Mouse (Mus musculus): ENCODE measurements around the gene Incenp. TPM values are rescaled to one million over a fixed set of nuclear protein-coding genes. Genes with fewer than 3 reads are reported as not detected.
"Not testable (repeated sequence)": the region's sequence is repeated elsewhere in the genome, so short reads cannot be mapped to it uniquely, and the experiment has no call there.

Incenp gene
- polyA plus RNA-seq, 1 experiment from 2014 or later = 169 TPM

DNA sequence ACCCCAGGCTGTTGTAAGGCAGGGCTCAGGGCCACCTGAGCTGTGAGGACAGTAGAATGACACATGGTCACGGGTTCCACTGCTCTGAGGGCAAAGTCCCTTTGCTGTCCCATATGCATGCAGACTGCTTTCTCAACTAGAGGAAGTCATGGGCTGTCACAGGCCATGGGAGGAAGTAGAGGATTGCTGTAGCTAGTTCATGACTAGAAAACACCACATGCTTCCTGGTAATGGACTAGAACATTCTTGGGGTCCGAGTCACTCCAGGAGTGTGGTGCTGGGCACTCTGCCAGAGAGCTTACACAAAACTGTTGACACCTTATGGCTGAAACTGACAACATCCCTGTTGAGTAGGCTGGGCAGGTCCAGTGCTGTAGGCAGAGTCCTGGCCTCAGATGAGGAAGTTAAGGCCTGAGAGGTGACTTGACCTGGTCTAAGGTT is 31.8 kb upstream of the Incenp start:
- not testable (repeated sequence) for H3K4me3 ChIP-seq; DNase-seq (ENCODE audit: extremely low spot score, low spot score); H3K27me3 ChIP-seq (ENCODE audit: poor library complexity, severe bottlenecking); H3K4me1 ChIP-seq; H3K36me3 ChIP-seq (replicated peaks); H3K27ac ChIP-seq; H3K9me3 ChIP-seq
- WGBS = 89% methylated on average over 2 of the region's 2 CpGs

DNA sequence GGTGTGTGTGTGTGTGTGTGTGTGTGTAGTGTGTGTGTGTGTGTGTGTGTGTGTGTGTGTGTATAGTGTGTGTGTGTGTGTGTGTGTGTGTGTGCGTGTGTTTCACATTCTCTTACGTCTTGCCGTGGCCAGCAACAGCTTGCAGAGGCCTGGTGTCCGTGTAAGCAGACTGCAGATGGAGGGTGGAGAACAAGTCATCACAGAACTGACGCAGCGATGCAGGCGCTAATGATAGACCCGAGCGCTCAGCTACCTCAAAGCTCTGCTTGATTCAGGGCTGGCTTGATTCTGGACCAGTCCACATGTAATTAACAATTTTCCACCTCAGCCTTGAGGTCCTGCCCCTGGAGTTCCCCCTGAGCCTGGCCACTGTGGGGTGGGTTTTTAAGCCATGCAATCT is 28.7 kb upstream of the Incenp start:
- 88% methylated on average over 9 of the region's 9 CpGs for WGBS
- no peaks in the 10 kb centered on the region for H3K9me3 ChIP-seq
- H3K4me1 ChIP-seq = peaks cover 18% of the 10 kb centered on the region
- no peak overlapping the region for H3K4me3 ChIP-seq
- no peaks in the 10 kb centered on the region for H3K36me3 ChIP-seq (replicated peaks)
- no peak for DNase-seq (ENCODE audit: extremely low spot score, low spot score)
- H3K27me3 ChIP-seq (ENCODE audit: poor library complexity, severe bottlenecking) = no peaks in the 10 kb centered on the region
- no peak overlapping the region for H3K27ac ChIP-seq

DNA sequence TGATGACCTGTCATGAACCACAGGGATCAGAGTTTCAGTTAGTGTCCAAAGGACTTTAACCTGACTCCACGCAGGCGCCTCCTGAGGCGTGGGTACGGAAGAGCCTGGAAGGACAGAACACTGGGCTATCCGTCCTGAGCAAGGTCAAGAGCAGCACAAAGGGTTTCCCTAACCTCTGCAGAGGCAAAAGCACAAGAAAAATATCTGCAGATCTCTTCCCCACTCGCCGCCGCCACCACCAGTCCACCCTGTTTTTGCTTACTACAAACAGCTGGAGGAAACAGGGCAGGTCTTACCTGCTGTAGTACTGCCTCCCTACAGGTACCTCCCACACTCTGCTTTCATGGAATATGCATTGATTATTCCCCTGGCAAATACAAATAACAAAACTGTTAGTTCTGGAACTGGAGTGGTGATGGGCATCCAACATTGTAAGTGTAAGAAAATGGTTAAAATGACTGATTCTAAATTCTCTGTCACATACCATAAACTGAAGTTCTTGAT is 25.5 kb upstream of the Incenp start:
- H3K27ac ChIP-seq = no peak overlapping the region
- no peak overlapping the region for H3K4me3 ChIP-seq
- 79% methylated on average over 8 of the region's 8 CpGs for WGBS
- peaks cover 41% of the 10 kb centered on the region for H3K4me1 ChIP-seq
- H3K36me3 ChIP-seq (replicated peaks) = no peaks in the 10 kb centered on the region
- H3K27me3 ChIP-seq (ENCODE audit: poor library complexity, severe bottlenecking) = no peaks in the 10 kb centered on the region
- no peaks in the 10 kb centered on the region for H3K9me3 ChIP-seq
- DNase-seq (ENCODE audit: extremely low spot score, low spot score) = no peak

DNA sequence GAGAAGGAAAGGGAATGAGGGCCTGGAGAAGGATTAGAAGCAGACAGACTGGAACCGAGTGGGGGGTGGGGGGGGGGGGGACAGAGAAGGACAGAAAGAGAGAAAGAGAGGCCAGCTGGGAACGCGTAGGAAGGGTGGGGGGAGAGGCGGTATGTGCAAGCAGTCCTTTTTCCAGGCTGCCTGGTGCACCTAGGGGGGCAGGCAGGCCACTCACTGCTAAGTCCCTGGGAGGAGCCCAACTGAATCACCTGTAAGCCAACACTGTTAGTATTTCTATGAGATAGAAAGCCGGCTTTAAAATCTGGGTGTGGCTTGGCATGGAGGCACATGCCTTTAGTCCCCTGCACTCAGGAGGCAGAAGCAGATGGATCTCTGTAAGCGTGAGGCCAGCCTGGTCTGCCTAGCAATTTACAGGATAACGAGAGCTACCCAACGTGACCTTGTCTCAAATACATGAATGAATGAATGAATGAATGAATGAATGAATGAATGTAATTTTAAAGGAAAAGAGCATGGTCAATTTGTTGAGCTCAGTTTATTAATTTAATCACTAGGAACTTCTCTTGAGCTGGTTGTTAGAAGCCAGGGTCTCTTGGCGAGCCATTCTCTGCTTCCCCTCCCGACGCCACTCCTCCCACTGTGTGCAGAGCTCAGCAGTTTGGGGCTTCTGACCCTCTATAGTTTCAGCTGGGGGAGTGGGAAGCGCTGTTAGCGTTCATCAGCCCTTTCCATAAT is 24.9 kb upstream of the Incenp start:
- Histone ChIP-seq H3K4me1 (peaks cover 41% of the 10 kb centered on the region), H3K9me3 (no peaks in the 10 kb centered on the region), H3K36me3 (replicated peaks) (no peaks in the 10 kb centered on the region), H3K4me3 (no peak overlapping the region), H3K27ac (0 out of 2 replicates have a peak overlapping the region, but pooled peaks have one; percentile 11), H3K27me3 (ENCODE audit: poor library complexity, severe bottlenecking) (no peaks in the 10 kb centered on the region)
- WGBS = 55% methylated on average over 13 of the region's 13 CpGs
- no peak for DNase-seq (ENCODE audit: extremely low spot score, low spot score)

DNA sequence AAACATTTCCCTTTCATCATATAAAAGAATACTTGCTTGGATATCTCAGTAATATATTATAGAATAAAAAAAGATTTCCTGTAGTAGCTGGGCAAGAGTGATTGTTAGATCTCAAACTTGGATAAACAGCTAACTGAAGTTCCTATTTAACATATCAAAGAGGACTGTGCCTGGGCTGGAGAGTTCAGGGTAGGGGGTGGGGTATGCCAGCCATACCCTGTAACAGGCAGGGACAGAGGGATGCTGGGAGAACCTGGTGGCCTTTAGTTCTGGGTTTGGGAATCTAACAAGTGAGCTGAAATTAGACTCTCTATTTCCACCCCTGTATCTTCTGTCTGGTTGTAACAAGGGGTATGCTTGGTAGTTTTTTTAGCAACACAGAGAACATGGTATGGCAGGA is 23.7 kb upstream of the Incenp start:
- no peaks in the 10 kb centered on the region for H3K9me3 ChIP-seq
- no peaks in the 10 kb centered on the region for H3K27me3 ChIP-seq (ENCODE audit: poor library complexity, severe bottlenecking)
- H3K4me1 ChIP-seq = peaks cover 41% of the 10 kb centered on the region
- no peak overlapping the region for H3K4me3 ChIP-seq
- H3K36me3 ChIP-seq (replicated peaks) = no peaks in the 10 kb centered on the region
- DNase-seq (ENCODE audit: extremely low spot score, low spot score) = no peak
- H3K27ac ChIP-seq = peak overlapping the region; percentile 63; the same call in 1 of the 2 replicates

DNA sequence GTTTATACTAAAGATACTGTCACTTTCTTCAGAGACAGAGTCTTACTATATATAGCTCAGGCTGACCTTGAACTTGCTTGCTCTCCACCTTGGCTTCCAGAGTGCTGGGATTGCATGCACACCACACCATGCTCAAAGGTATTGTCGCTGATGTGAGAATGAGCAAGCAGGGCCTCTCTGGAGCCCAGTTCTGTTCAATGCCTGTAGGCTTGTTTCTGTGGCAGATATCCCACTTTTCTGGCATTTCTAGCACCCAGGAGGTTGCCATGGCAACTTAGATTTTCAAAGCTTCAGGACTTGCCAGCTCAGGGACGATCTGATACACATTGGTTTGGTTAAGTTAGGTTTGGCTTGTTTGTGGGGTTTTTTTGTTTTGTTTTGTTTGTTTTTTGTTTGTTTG is 22.9 kb upstream of the Incenp start:
- Histone ChIP-seq H3K36me3 (replicated peaks) (no peaks in the 10 kb centered on the region), H3K27ac (no peak overlapping the region), H3K27me3 (ENCODE audit: poor library complexity, severe bottlenecking) (no peaks in the 10 kb centered on the region), H3K9me3 (no peaks in the 10 kb centered on the region), H3K4me3 (no peak overlapping the region), H3K4me1 (peaks cover 41% of the 10 kb centered on the region)
- DNase-seq (ENCODE audit: extremely low spot score, low spot score) = no peak
- 40% methylated on average over 2 of the region's 2 CpGs for WGBS

DNA sequence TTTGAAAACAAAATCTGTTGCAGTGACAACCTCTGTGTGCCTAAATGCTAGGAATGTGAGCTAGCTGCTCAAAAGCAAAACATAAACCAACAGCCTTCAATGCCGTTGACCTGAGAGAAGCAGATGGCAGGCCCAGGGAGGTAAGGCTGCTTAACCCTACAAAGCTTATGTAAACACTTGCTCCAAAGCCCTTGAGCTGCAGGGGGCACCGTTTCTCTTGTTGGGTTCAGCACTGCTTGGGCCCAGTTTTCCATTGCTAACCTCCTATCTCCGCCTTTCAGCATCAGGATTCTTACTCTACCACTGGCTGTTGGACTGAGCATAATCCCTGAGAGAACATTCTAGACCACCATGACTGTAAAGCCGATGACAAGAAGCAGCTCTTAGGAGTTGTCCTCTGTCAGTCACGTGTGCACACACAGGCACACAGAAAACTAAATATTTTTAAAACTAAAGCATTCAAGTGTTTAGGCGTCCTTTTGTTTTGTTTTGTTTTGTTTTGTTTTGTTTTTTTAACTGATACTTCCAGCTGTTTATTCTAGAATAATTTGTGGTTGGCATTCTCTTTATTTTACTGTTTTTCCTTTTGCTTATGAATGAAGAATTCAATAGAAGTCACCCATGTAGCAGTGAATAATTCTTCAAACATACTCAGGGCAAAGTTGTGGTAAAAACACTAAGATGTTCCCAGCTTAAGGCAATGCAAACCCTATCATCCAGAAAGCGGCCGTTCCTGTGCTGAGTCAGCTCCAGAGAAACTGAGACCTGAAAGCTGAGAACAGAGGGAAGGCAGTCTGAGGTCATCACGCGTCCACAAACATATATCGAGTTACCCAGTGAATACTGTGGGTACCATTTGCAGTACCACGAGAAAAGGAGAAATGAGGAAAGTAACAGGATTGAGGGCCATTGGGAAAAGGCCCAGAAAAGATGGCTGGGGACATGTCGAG is 21.8 kb upstream of the Incenp start:
- H3K4me3 ChIP-seq = no peak overlapping the region
- H3K36me3 ChIP-seq (replicated peaks) = no peaks in the 10 kb centered on the region
- DNase-seq (ENCODE audit: extremely low spot score, low spot score) = no peak
- H3K9me3 ChIP-seq = no peaks in the 10 kb centered on the region
- H3K27me3 ChIP-seq (ENCODE audit: poor library complexity, severe bottlenecking) = no peaks in the 10 kb centered on the region
- no peak overlapping the region for H3K27ac ChIP-seq
- H3K4me1 ChIP-seq = peaks cover 41% of the 10 kb centered on the region
- WGBS = 60% methylated on average over 13 of the region's 13 CpGs

DNA sequence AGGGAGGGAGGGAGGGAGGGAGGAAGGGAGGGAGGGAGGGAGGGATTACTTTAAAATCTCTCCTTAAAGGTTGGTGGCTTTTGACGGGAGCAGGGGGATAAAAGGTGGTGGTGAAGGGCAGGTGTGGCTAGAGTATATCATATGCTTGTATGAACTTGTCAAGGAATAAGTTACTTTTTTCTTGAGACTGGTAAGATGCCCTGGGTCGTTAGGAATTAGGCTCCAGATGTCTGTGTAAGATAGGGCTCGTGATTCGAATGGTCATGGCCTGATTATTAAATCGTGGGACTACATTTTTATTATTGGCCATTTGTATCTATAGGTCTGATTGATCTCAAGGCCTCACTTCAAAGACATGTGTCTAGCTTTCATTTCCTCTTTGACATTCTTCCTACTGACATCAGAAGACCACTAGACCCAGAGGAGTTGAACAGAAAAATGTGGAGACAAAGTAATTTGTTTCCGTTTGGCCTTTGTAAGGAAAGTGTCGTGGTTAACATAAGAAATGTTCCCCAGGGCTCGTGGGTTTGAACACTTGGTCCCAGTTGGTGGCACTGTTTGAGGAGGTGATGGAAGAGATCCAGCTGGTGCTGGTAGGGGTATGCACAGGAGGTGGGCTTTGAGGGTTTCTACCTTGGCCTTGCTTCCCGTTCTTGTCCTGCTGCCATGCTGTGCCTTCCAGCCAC is 19.0 kb upstream of the Incenp start:
- DNase-seq (ENCODE audit: extremely low spot score, low spot score) = no peak
- Histone ChIP-seq H3K4me3 (no peak overlapping the region), H3K36me3 (replicated peaks) (no peaks in the 10 kb centered on the region), H3K4me1 (peaks cover 26% of the 10 kb centered on the region), H3K9me3 (no peaks in the 10 kb centered on the region), H3K27me3 (ENCODE audit: poor library complexity, severe bottlenecking) (no peaks in the 10 kb centered on the region), H3K27ac (no peak overlapping the region)
- 72% methylated on average over 9 of the region's 9 CpGs for WGBS

DNA sequence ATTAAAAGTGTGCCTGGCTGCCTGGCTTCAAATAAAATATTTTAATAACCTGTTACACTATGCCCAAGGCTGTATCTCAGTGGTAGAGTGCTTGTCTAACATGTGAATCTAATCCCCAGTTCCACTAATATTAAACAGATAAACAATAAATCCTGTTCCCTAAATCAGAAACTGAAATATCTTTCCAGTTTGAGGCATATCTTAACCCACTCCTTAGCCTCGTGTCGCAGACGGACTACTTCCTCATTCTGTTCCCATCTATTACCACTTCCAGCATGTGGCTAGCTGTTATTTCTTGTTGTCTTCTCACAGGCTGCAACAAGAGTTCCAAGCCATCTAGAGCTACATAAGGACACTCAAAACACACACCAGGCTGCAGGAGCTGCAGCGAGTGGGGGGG is 18.4 kb upstream of the Incenp start:
- Histone ChIP-seq H3K27ac (no peak overlapping the region), H3K4me3 (no peak overlapping the region), H3K36me3 (replicated peaks) (no peaks in the 10 kb centered on the region), H3K4me1 (peaks cover 20% of the 10 kb centered on the region), H3K9me3 (no peaks in the 10 kb centered on the region), H3K27me3 (ENCODE audit: poor library complexity, severe bottlenecking) (no peaks in the 10 kb centered on the region)
- 85% methylated on average over 3 of the region's 4 CpGs for WGBS
- DNase-seq (ENCODE audit: extremely low spot score, low spot score) = no peak

DNA sequence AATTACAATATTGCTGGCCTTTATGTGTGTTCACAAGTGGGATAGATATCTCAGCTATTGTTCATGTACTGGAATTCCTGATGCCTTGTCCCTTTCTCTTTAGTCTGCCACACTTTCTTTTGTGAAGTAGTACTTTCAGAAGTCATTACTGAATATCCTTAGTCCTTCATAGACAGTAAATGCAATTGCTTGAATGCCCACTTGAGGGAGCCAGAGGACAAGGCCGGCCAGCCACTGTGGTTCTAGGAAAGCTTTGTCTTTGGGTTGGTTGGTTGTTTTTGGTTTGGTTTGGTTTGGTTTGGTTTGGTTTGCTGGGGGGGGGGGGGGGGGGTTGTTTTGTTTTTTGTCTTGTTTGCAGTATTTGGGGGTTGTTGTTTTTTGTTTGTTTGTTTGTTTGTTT is 16.6 kb upstream of the Incenp start:
- WGBS = 0% methylated on average over 1 of the region's 1 CpGs
- Histone ChIP-seq H3K4me1 (peaks cover 4% of the 10 kb centered on the region), H3K27ac (no peak overlapping the region), H3K4me3 (no peak overlapping the region), H3K36me3 (replicated peaks) (no peaks in the 10 kb centered on the region), H3K27me3 (ENCODE audit: poor library complexity, severe bottlenecking) (no peaks in the 10 kb centered on the region), H3K9me3 (no peaks in the 10 kb centered on the region)
- peak; percentile 74 for DNase-seq (ENCODE audit: extremely low spot score, low spot score)

DNA sequence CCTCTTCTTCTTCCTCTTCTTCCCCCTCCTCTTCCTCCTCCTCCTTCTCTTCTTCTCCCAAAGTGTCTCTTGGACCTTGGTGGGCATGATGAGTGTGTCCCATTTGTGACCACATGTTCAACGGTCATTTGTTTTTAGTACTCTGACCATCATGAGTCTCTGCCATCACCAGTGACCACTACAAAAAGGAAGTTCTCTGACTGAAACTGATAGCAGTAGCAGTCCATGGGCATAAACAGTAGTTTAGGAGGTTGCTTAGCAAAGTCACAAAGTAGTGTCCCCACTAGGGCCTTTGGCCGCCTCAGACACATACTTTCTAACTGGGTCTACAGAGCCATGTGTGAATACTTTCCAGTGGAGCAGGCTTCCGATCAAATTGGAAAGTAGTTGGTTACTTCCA is 15.0 kb upstream of the Incenp start:
- no peak for DNase-seq (ENCODE audit: extremely low spot score, low spot score)
- no peaks in the 10 kb centered on the region for H3K27me3 ChIP-seq (ENCODE audit: poor library complexity, severe bottlenecking)
- WGBS = 87% methylated on average over 3 of the region's 3 CpGs
- no peak overlapping the region for H3K27ac ChIP-seq
- H3K4me3 ChIP-seq = no peak overlapping the region
- H3K36me3 ChIP-seq (replicated peaks) = no peaks in the 10 kb centered on the region
- no peaks in the 10 kb centered on the region for H3K4me1 ChIP-seq
- no peaks in the 10 kb centered on the region for H3K9me3 ChIP-seq

DNA sequence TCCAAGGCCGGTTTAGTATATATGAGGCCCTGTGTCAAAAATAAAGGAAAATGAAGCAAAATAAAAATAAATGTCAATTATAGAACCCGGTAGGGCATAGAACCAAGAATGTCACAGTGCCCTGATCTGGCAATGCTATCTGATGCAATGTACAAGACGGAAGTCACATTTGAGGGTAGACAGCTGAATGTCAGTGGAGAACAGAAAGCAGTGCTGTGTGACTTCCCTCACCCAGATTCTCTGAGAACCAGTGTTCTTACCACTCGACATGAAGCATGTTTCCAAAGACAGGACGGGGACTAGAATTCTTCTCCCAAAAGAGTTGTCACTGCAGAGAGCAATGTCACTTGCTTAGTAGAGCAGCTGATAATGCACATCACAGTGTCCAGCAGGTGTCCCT is 14.4 kb upstream of the Incenp start:
- WGBS = 88% methylated on average over 5 of the region's 5 CpGs
- H3K4me3 ChIP-seq = no peak overlapping the region
- H3K4me1 ChIP-seq = no peaks in the 10 kb centered on the region
- no peaks in the 10 kb centered on the region for H3K9me3 ChIP-seq
- H3K27ac ChIP-seq = no peak overlapping the region
- no peak for DNase-seq (ENCODE audit: extremely low spot score, low spot score)
- H3K36me3 ChIP-seq (replicated peaks) = no peaks in the 10 kb centered on the region
- no peaks in the 10 kb centered on the region for H3K27me3 ChIP-seq (ENCODE audit: poor library complexity, severe bottlenecking)

Data from forebrain, embryonic 10.5 days (tissue).